Mouse (Mus musculus) liver, embryonic 14.5 days (tissue): Measurements from ENCODE around the gene Gfi1.

Source experiments
- CTCF ChIP-seq: IDR thresholded peaks from 2 replicates; pipeline ENCODE4 v1.5.1; 2016; ENCODE audit warnings: antibody characterized with exemption, low read depth, control low read depth
- EP300 ChIP-seq: IDR thresholded peaks from 2 replicates; pipeline ENCODE4 v1.6.1; 2016; ENCODE audit warnings: antibody characterized with exemption, low read depth

- no peak for TF ChIP-seq EP300
- TF ChIP-seq CTCF = no peak
Observed at GRCm38 (mm10) chr5:107753656-107754055, 27.8 kb upstream of the Gfi1 start.
